Mouse (Mus musculus) 416B (cell line): ENCODE data around the gene Nrsn2.

Source experiments
- DNase-seq: peaks from one replicate; pipeline ENCODE4 v3.0.0; 2011; ENCODE audit warnings: low read depth

Gene Nrsn2

GRCm38 (mm10) chr2:152384191-152384590 is 7.8 kb upstream of the Nrsn2 start:
- DNase-seq, result no peak

- DNase-seq, result no peak
Measured at GRCm38 (mm10) chr2:152375652-152376344, 640 bp downstream of the Nrsn2 start.

GRCm38 (mm10) chr2:152373547-152373946 is 2.9 kb downstream of the Nrsn2 start:
- DNase-seq, result no peak

GRCm38 (mm10) chr2:152372661-152373060 is 3.8 kb downstream of the Nrsn2 start:
- DNase-seq, result no peak

- DNase-seq, result peak; percentile 94
Measured at GRCm38 (mm10) chr2:152372104-152372503, 4.3 kb downstream of the Nrsn2 start.

GRCm38 (mm10) chr2:152368532-152369140 is 7.8 kb downstream of the Nrsn2 start:
- peak; percentile 75 for DNase-seq

GRCm38 (mm10) chr2:152367917-152368316 is 8.5 kb downstream of the Nrsn2 start:
- DNase-seq, result no peak

GRCm38 (mm10) chr2:152363245-152364147 is 12.9 kb downstream of the Nrsn2 start:
- DNase-seq, result peak; percentile 97

GRCm38 (mm10) chr2:152361193-152361592 is 15.2 kb downstream of the Nrsn2 start:
- DNase-seq, result no peak

- DNase-seq, result peak; percentile 89
Measured at GRCm38 (mm10) chr2:152360271-152360775, 16.1 kb downstream of the Nrsn2 start.

- DNase-seq, result peak; percentile 94
Measured at GRCm38 (mm10) chr2:152359616-152360015, 16.8 kb downstream of the Nrsn2 start.

GRCm38 (mm10) chr2:152358977-152359376 is 17.5 kb downstream of the Nrsn2 start:
- DNase-seq, result peak; percentile 42

GRCm38 (mm10) chr2:152357254-152357653 is 19.2 kb downstream of the Nrsn2 start:
- no peak for DNase-seq

GRCm38 (mm10) chr2:152349842-152350540 is 26.4 kb downstream of the Nrsn2 start:
- DNase-seq, result peak; percentile 95

- DNase-seq, result no peak
Measured at GRCm38 (mm10) chr2:152349205-152349604, 27.2 kb downstream of the Nrsn2 start.

GRCm38 (mm10) chr2:152347722-152348121 is 28.7 kb downstream of the Nrsn2 start:
- DNase-seq, result no peak

GRCm38 (mm10) chr2:152346776-152347465 is 29.5 kb downstream of the Nrsn2 start:
- peak; percentile 67 for DNase-seq

- DNase-seq, result no peak
Measured at GRCm38 (mm10) chr2:152345393-152345792, 31.0 kb downstream of the Nrsn2 start.

- no peak for DNase-seq
Measured at GRCm38 (mm10) chr2:152344909-152345308, 31.5 kb downstream of the Nrsn2 start.

- peak; percentile 46 for DNase-seq
Measured at GRCm38 (mm10) chr2:152344361-152344760, 32.1 kb downstream of the Nrsn2 start.
